Mouse (Mus musculus) cortical plate, adult 2 months (tissue): Measurements from ENCODE around the gene Pla2g2f.

Source experiments
- CTCF ChIP-seq: fragments of 200-500 bp; IDR thresholded peaks from 2 replicates; pipeline ENCODE4 v1.5.1; 2011; ENCODE audit warnings: mild to moderate bottlenecking, control low read depth, low read length; ENCODE audit not compliant: insufficient read depth; ENCODE audit errors: extremely low read depth
- POLR2A ChIP-seq: fragments of 200-500 bp; IDR thresholded peaks from 2 replicates; pipeline ENCODE4 v1.6.1; 2011; ENCODE audit warnings: mild to moderate bottlenecking, low read length, control low read depth; ENCODE audit not compliant: insufficient read depth; ENCODE audit errors: extremely low read depth

- TF ChIP-seq CTCF (no peak), POLR2A (no peak)
Observed at GRCm38 (mm10) chr4:138806160-138806559, 48.7 kb upstream of the Pla2g2f start.
